Mouse (Mus musculus): ENCODE measurements around the gene Tubb4a. TPM values are rescaled to one million over a fixed set of nuclear protein-coding genes. Genes with fewer than 3 reads are reported as not detected.

The Tubb4a gene
- polyA plus RNA-seq, 1 experiment = 514 TPM

DNA sequence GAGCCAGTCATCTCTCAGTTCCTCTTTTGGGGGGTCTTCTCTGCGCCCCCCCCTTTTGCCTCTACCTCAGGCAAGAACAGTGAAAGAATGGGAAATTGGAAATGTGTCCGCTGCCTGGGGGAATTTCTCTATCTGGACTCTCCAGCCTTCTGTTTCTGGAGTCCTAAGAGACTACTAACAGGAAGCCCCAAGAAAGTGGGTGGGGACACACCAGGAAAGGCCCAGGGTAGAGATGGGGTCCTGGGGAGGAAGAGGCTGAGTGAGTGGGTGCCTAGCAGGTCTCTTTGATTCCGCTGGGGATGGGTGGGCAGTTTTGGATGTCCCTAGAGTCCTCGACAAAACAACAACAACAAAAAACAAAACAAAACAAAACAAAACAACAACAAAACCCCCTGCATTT lies 16.9 kb upstream of the Tubb4a start:
- DNase-seq (ENCODE audit: extremely low spot score in 1 of 2, low spot score in 1 of 2) = no peak

DNA sequence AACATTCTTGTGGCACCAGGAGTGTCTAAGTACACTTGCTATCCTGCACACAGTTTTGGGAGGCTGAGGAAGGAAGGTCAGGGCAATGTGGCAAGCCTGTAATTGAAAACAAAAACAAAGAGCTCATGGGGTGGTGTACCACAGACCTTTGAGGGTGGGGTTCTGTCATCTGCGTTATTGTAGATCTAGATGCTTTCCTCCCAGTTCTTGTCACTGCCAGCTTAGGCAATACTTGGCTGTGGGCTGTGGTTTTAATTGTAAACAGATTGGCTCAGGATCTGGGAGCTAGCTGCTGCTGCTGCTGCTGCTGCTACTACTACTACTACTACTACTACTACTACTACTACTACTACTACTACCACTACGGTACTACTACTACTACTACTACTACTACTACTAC lies 14.7 kb upstream of the Tubb4a start:
- DNase-seq (ENCODE audit: extremely low spot score in 1 of 2, low spot score in 1 of 2) = no peak

DNA sequence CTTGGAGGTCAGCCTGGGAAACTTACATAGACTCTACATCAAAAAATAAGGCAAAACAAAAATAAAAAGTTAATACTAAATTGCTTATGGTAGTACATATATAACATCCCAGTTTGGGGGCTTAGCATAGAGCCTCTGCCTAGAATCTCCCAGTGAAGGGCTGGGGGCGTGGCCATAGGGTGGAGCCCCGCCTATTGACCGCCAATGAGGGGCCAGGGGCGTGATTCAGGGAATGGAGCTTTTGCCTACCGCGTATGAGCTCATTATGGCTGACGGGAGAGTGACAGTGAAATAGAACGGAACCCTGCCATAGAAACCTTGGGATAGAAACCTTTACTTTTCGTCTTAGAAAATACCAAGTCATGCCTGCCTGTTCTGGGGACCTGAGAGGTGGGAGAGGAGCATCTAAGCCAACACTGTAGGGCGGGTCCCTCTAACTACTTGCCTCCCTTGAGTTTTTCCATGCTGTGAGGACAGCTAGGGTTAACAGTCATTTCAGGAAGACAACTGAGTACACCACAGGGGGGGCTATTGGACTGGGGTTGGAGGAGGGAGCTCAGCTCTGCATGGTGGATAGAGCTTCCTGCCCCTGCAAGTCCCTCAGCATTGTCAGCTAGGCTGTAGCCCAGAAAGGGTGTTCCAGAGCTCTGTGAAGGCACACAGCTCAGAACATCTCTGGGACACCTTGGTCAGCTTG lies 12.2 kb upstream of the Tubb4a start:
- DNase-seq (ENCODE audit: extremely low spot score in 1 of 2, low spot score in 1 of 2) = no peak

DNA sequence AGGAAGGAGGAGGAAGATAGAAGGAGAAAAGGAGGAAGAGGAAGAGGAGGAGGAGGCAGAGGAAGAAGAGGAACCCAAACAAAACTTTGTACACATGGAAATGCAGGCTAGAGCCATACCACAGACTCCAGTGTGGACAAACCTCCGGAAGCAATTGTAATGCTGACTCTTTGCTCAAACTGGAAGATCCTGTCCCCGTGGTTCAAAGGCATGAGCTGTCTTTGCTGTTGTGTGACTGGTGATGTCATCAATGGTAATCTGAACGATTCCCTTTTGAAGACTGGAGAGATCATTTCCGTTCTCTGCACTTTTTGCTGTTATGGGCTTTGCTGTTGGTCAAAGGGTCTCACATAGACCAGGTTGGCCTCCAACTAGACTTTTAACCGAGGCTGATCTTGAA lies 10.7 kb upstream of the Tubb4a start:
- no peak for DNase-seq (ENCODE audit: extremely low spot score in 1 of 2, low spot score in 1 of 2)

- peak; percentile 63 to 90 for DNase-seq (ENCODE audit: extremely low spot score in 1 of 2, low spot score in 1 of 2)
These were observed 9.0 kb upstream of the Tubb4a start for GRCm38 (mm10) chr17:57096623-57096920.

DNA sequence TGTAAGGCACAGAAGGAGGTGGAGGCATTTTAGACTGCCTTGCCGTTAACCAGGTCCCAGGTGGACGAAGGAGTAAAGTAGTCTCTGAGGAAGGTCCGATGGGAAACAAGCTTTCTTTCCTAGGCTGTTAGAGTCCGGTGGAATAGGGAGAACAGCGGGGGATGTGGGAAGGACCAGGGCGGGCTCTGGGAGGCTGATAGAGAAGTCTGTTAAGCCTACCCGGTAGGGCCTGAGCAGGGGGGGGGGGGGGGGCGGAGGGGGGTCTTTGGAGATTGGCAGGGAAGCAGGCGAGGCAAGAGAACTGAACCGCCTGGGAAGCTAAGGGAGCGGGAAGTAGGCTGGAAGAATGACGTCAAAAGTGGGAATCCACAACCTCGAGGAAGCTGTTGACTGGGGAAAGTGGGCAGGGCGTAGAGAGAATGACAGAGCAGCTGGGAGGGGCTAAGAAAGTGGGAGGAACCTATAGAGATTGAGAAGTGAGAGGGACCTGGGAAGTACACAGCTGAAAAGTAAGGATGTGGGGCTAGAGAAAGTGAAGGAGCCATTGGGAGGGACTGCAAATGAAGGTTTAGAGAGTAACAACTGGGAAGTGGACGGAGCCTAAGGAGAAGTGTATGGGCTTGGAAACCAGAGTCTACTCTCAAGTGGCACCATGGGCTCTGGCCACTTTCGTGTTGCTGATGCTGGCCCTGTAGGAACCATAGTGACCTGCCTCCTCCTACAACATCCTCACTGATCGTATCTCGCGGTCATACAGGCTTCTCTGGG lies 8.5 kb upstream of the Tubb4a start:
- DNase-seq (ENCODE audit: extremely low spot score in 1 of 2, low spot score in 1 of 2) = peak in 1 of 2 experiments; percentile 46

DNA sequence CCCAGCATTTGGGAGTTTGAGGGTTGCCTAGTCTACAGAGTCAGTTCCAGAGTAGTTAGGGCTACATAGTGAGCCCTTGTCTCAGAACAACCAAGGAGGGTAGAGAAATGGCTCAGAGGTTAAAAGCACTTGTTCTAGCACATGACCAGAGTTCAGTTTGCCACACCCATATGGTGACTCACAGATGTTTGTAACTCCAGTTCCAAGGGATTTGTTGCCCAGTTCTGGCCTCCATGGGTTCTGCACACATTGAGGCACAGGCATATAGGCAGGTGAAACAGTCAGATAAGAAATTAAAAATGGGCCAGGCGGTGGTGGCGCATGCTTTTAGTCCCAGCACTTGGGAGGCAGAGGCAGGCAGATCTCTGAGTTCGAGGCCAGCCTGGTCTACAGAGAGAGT lies 6.6 kb upstream of the Tubb4a start:
- DNase-seq (ENCODE audit: extremely low spot score in 1 of 2, low spot score in 1 of 2) = no peak

- no peak for DNase-seq (ENCODE audit: extremely low spot score in 1 of 2, low spot score in 1 of 2)
These were observed 1.4 kb downstream of the Tubb4a start for GRCm38 (mm10) chr17:57085970-57086757.

DNA sequence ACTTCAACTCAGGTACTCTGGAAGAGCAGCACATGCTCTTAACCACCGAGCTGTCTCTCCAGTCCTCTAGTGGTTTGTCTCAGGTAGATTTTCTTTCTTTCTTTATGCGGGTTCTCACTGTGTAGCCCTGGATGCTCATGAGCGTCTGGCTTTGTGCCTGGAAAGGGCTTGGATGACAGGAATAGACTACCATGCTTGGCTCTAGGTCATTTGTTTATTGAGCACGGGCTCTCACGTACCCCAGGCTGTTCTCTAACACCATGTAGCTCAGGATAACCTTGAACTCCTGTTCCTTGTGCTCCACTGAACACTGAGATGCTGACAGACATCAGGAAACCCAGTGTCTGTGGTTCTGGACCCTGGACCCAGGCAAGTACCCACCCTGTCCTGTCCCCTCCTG lies 5.1 kb downstream of the Tubb4a start:
- DNase-seq (ENCODE audit: extremely low spot score in 1 of 2, low spot score in 1 of 2) = no peak

DNA sequence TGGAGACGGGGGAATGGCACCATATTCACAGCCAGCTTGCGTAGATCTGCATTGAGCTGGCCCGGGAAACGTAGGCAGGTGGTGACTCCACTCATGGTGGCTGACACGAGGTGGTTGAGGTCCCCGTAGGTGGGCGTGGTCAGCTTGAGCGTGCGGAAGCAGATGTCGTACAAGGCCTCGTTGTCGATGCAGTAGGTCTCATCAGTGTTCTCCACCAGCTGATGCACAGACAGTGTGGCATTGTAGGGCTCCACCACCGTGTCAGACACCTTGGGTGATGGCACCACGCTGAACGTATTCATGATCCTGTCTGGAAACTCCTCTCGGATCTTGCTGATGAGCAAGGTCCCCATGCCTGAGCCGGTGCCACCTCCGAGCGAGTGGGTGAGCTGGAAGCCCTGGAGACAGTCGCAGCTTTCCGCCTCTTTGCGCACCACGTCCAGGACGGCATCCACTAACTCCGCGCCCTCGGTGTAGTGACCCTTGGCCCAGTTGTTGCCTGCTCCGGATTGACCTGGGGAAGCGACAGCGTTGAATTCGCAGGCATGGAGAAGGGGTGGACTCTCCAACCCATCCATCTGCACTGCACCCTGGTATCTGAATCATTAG lies 6.2 kb downstream of the Tubb4a start:
- DNase-seq (ENCODE audit: extremely low spot score in 1 of 2, low spot score in 1 of 2) = no peak

- no peak for DNase-seq (ENCODE audit: extremely low spot score in 1 of 2, low spot score in 1 of 2)
These were observed 7.7 kb downstream of the Tubb4a start for GRCm38 (mm10) chr17:57079919-57080318.

DNA sequence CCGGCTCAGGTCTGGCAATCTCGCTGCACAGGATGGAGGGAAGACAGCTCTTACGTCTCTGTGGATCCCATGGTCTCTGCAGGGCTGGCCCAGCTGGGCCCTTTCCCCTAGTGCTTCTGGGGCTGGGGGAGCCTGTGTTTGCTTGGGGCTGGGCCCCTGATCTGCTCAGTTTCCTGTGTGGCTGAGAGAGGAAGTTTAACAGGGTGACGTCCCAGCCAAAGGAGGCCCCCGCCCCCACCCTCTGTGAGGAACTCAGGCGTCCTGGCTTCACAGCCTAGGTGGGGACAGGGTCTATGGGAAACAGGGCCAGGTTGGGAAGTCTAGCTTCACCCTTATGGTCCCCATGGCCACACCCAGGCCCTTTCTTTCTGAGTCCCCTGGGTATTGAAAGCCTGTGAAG lies 9.2 kb downstream of the Tubb4a start, which contains the start of gene Dennd1c:
Gene Dennd1c, minus strand, starts transcription at position 179 of the 400 bp plus-strand sequence.
- DNase-seq (ENCODE audit: extremely low spot score in 1 of 2, low spot score in 1 of 2) = no peak

DNA sequence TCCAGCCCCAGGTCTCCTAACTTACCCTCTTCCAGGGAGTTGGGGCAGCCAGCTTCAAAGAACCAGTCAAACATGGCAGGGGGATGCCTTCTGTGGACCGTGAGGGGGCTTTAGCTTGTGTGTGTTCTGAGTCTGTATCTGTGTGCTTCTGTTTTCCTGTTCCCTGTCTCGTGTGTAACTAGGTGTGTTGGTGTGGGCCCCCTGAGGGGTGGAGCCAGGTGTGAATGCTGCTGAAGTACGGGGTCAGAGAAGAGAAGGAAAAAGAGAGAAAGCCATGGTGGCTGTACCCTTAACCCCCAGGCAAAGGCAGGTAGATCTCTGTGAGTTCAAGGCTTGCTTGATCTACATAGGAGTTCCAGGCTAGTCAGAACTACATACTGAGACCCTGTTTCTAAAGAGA lies 10.7 kb downstream of the Tubb4a start:
- no peak for DNase-seq (ENCODE audit: extremely low spot score in 1 of 2, low spot score in 1 of 2)

DNA sequence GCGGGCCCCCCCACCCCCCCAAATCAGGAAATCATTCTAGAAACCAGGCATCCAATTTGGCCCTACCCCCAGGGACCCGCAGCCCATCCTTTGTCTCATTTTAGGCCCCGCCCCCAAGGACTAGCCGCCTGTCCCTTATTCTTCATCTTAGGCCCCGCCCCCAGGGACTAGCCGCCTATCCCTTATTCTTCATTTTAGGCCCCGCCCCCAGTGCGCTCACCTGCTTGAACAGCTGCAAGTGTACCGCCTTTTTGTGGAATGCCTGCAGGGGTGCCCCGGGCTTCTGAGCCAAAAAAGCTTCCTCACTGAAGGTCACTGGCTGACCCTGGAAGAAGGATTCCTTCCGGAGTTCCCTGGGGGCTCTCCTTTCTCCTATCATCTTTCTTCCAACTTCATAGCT lies 16.9 kb downstream of the Tubb4a start:
- no peak for DNase-seq (ENCODE audit: extremely low spot score in 1 of 2, low spot score in 1 of 2)

- DNase-seq (ENCODE audit: extremely low spot score in 1 of 2, low spot score in 1 of 2) = no peak
These were observed 17.3 kb downstream of the Tubb4a start for GRCm38 (mm10) chr17:57070272-57070671.

- no peak for DNase-seq (ENCODE audit: extremely low spot score in 1 of 2, low spot score in 1 of 2)
These were observed 20.7 kb downstream of the Tubb4a start for GRCm38 (mm10) chr17:57066908-57067307.

GRCm38 (mm10) chr17:57063031-57063430 lies 24.6 kb downstream of the Tubb4a start:
- no peak for DNase-seq (ENCODE audit: extremely low spot score in 1 of 2, low spot score in 1 of 2)

DNA sequence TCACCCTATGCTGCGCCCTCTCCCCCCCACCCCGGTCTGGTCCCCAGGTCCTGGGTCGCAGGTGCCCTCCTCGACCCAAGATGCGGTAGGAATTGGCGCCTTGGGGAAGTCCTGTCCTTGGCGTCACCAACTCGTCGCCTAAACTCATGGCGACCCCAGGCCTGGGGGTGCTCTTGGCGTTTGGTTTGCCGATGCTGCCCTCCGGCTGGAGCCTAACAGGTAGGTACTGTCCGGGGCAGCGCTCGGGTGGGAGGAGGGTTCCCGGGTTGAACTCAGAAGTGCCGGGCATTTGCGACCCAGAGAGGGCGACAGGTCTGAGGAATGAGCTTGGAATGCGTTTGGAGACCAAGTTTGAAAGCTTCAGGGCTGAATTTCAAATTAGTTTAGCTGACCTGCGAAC lies 25.0 kb downstream of the Tubb4a start:
- no peak for DNase-seq (ENCODE audit: extremely low spot score in 1 of 2, low spot score in 1 of 2)

GRCm38 (mm10) chr17:57062011-57062521 lies 25.5 kb downstream of the Tubb4a start:
- no peak for DNase-seq (ENCODE audit: extremely low spot score in 1 of 2, low spot score in 1 of 2)

DNA sequence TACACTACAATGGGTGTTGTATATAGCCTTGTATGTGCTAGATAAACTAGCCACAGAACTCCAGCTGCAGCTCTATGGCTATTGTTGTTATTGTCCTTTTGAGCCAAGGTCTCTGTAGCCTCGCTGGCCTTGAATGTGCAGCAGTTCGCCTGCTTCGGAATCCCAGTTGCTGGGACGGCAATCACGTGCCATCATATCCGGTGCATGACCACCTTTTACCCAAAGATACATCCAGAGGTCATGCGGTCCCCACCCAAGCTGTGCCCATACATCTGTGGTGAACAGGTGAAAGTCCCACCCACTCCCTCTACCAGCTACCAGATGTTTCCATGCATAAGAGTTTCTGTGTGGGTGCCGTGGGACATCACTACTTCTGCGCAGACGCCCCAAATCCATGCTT lies 26.5 kb downstream of the Tubb4a start:
- DNase-seq (ENCODE audit: extremely low spot score in 1 of 2, low spot score in 1 of 2) = no peak

DNA sequence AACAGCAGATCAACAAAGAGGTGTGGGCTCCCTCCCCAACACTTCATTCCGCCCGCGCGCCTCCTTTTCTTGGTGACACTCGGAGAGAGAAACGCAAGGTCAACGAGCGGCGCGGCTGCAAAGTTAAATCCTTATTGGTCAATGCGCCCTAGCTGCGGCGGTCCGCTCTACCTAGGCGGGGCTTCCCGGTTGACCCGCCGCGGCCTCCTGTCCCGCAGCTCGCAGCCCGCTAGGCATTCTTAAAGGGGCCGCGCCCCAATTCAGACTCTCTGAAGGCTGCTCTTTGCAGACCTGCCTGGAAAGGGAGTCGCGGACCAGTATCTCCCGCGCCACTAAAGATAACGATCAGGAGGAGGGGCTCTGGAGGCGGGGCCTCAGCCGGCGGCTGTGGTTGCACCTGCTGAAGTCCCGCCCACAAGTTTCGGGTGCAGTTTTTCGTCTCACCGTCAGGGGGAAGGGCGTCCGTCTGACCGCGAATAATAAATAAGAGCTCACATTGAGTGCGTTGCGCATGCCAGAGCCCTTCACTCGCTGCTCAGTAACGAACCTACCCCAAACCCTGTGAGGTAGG lies 27.3 kb downstream of the Tubb4a start:
- peak; percentile 93 to 96 for DNase-seq (ENCODE audit: extremely low spot score in 1 of 2, low spot score in 1 of 2)

Data from frontal cortex, adult 2 months (tissue).